Mouse (Mus musculus) liver, embryonic 14.5 days (tissue): ENCODE data around the gene Cnih2. TPM values are rescaled to one million over a fixed set of nuclear protein-coding genes. Genes with fewer than 3 reads are reported as not detected.

Experiments
- ATAC-seq: fragments of 200-750 bp; cut with Nextera tagmentation; 2 replicates; pipeline ENCODE4 v1.8.0; 2017; ENCODE audit warnings: moderate number of reproducible peaks, mild to moderate bottlenecking, moderate library complexity; ENCODE audit not compliant: insufficient read depth
- DNase-seq, 3 experiments: peaks; one replicate each; pipeline ENCODE4 v3.0.0-alpha.2; 2012 to 2013; ENCODE audit warnings: low read depth in 3 of 3, low spot score in 3 of 3
- H3K27ac ChIP-seq: fragments of 300-500 bp; sonication (generic); 2 replicates; pipeline ENCODE4 v1.5.1; 2014; ENCODE audit warnings: moderate library complexity, mild to moderate bottlenecking, control low read depth, inconsistent platforms
- H3K27me3 ChIP-seq: fragments of 300-500 bp; sonication (generic); 2 replicates; pipeline ENCODE4 v1.6.1; 2014; ENCODE audit warnings: mild to moderate bottlenecking, low read length, moderate library complexity; ENCODE audit not compliant: control insufficient read depth, insufficient read depth
- H3K36me3 ChIP-seq: fragments of 300-500 bp; sonication (generic); replicated peaks from 2 replicates; pipeline ENCODE4 v1.6.1; 2014; ENCODE audit warnings: low read depth; ENCODE audit not compliant: control insufficient read depth, insufficient read depth
- H3K4me1 ChIP-seq, 2 experiments: fragments of 200-500 bp in 1 of 2; fragments of 300-500 bp in 1 of 2; sonication (generic) in 1 of 2; replicated peaks; 2 replicates each; pipeline ENCODE4 v1.6.1; 2012 to 2014; ENCODE audit warnings: antibody characterized with exemption in 1 of 2, inconsistent platforms in 1 of 2, low read length in 1 of 2; ENCODE audit not compliant: control insufficient read depth in 2 of 2, insufficient read depth in 2 of 2
- H3K4me2 ChIP-seq: fragments of 300-500 bp; sonication (generic); 2 replicates; pipeline ENCODE4 v1.6.1; 2014; ENCODE audit warnings: low read depth, mild to moderate bottlenecking, control low read depth, moderate library complexity
- H3K4me3 ChIP-seq, 2 experiments: fragments of 200-500 bp in 1 of 2; fragments of 300-500 bp in 1 of 2; sonication (generic) in 1 of 2; 2 replicates each; pipeline ENCODE4 v1.5.1; 2012 to 2014; ENCODE audit warnings: low read depth in 2 of 2, low read length in 2 of 2, mild to moderate bottlenecking in 2 of 2, control low read depth in 1 of 2, inconsistent platforms in 1 of 2, moderate library complexity in 1 of 2; ENCODE audit not compliant: insufficient read depth in 1 of 2
- H3K9ac ChIP-seq: fragments of 300-500 bp; sonication (generic); replicated peaks from 2 replicates; pipeline ENCODE4 v1.6.1; 2014; ENCODE audit warnings: mild to moderate bottlenecking, control low read depth, moderate library complexity
- H3K9me3 ChIP-seq: fragments of 300-500 bp; sonication (generic); 2 replicates; pipeline ENCODE4 v1.6.1; 2016; ENCODE audit warnings: low read length, mixed read lengths; ENCODE audit not compliant: control insufficient read depth
- CTCF ChIP-seq: IDR thresholded peaks from 2 replicates; pipeline ENCODE4 v1.5.1; 2016; ENCODE audit warnings: antibody characterized with exemption, low read depth, control low read depth
- EP300 ChIP-seq: IDR thresholded peaks from 2 replicates; pipeline ENCODE4 v1.6.1; 2016; ENCODE audit warnings: antibody characterized with exemption, low read depth
- WGBS: fragments of 180-500 bp; shearing (Covaris S2); extraction: QIAGEN DNeasy Blood & Tissue Kit; methylation state at CpG from one replicate; pipeline ENCODE4 v1.1.7; 2014; ENCODE audit not compliant: insufficient replicate concordance; 5-methylcytosine and 5-hydroxymethylcytosine counted together
- polyA plus RNA-seq, 2 experiments: library from polyadenylated mRNA; depleted of rRNA in 1 of 2; stranded (reverse) in 1 of 2; unstranded in 1 of 2; fragments of >200 nt; fragmentation: Nextera tagmentation in 1 of 2; extraction: Ambion mirVana in 1 of 2; gene quantifications; 2 replicates each; pipeline versions ENCODE4 v1.2.1 to v1.2.3; 2012 to 2014

The Cnih2 gene
- polyA plus RNA-seq, 2 experiments, result 0.50 to 0.63 TPM

DNA sequence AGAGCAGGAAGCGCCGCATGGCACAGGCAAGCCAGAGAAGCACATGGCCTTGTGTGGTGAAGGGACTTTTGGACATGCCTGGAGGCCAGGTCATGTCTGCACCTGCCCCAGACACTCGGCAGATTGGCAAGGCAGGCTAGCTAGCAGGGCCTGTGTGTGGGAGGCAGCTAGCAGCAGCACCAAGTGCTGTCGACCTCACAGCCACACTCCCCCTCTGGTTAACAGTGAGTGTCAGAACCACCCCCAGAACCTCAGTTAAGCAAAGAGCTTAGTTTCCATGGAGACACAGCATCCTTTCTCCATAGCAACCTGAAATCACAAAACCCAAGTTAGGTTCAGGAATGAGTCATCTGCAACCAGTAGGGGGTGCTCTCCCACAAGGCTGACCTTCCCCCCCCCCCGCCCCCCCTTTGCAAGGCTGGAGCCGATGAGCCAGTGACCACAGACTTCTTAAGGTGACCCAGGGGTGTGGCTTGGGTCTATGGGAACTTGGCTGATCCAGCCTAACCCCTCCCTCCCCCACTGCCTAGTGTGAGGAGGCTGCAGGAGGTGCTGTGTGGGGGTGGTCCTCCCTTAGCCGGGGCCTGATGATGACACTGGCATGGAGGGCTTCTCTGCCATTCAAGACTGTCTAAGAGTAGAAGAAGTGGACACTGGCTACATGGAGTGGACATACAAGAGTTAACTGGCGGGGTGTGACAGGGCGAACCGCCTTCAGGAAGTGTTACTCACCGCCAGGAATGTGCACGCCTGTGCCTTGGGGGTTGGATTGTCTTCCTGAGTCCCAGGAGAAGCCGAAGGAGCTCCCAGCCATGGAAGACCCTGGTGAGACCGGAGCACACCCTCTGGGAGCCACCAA, 48.0 kb downstream of the Cnih2 start, which contains the start of gene Rin1:
Rin1 (plus strand) TSS at position 435 of the 859 bp plus-strand sequence.
- TF ChIP-seq EP300 (no peak), CTCF (peak; percentile 56)
- Histone ChIP-seq H3K36me3 (no peaks in the 10 kb centered on the region), H3K9ac (no peak within 1 kb of the TSS), H3K27me3 (peaks cover 21% of the 10 kb centered on the region), H3K4me2 (peak within 1 kb of the TSS; percentile 13; the same call in 1 of the 2 replicates), H3K27ac (no peak within 1 kb of the TSS), H3K4me3 (no peak within 1 kb of the TSS), H3K4me1 (no peaks in the 10 kb centered on the region), H3K9me3 (no peaks in the 10 kb centered on the region)
- DNase-seq, result no peak
- no peak for ATAC-seq
- WGBS, result 19% methylated on average over 14 of the region's 14 CpGs

DNA sequence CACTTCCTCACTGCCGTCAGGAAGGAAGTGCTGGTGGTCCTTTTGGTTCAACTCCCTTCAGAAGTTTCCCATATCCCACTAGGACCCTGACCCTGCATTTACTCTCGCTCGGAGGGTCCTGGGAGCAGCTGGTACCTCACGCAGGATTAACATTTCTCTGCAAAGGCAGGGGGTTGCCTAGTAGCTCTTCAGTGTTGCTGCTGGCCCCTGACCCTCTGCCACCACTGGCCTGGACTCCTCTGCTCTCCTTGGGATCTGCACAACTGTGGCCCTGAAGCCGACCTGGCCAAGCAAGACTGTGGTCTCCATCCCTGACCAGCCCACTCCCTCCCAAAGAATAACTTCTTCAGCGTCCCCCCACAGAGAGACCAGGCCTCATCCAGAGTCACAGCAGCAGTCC, 49.0 kb downstream of the Cnih2 start:
- H3K27ac ChIP-seq, result no peak overlapping the region
- H3K4me2 ChIP-seq, result no peak overlapping the region
- no peak overlapping the region for H3K4me3 ChIP-seq
- H3K9me3 ChIP-seq, result no peaks in the 10 kb centered on the region
- H3K27me3 ChIP-seq, result peaks cover 21% of the 10 kb centered on the region
- no peaks in the 10 kb centered on the region for H3K4me1 ChIP-seq
- no peak for TF ChIP-seq EP300
- TF ChIP-seq CTCF, result no peak
- H3K9ac ChIP-seq, result no peak overlapping the region
- no peaks in the 10 kb centered on the region for H3K36me3 ChIP-seq
- ATAC-seq, result no peak
- no peak for DNase-seq
- WGBS, result 65% methylated on average over 6 of the region's 6 CpGs

GRCm38 (mm10) chr19:5048138-5049056, 49.9 kb downstream of the Cnih2 start:
- Histone ChIP-seq H3K4me1 (no peaks in the 10 kb centered on the region), H3K27me3 (peaks cover 19% of the 10 kb centered on the region), H3K9me3 (no peaks in the 10 kb centered on the region), H3K4me3 (no peak overlapping the region), H3K9ac (no peak overlapping the region), H3K27ac (no peak overlapping the region), H3K4me2 (no peak overlapping the region), H3K36me3 (no peaks in the 10 kb centered on the region)
- ATAC-seq, result no peak
- WGBS, result 81% methylated on average over 14 of the region's 14 CpGs
- TF ChIP-seq CTCF, result no peak
- no peak for TF ChIP-seq EP300
- no peak for DNase-seq

- WGBS, result 66% methylated on average over 4 of the region's 4 CpGs
- Histone ChIP-seq H3K9ac (no peak overlapping the region), H3K27ac (no peak overlapping the region), H3K36me3 (no peaks in the 10 kb centered on the region), H3K27me3 (no peaks in the 10 kb centered on the region; the same call in 1 of the 2 replicates), H3K4me2 (no peak overlapping the region), H3K4me3 (no peak overlapping the region), H3K4me1 (peaks cover 3 to 5% of the 10 kb centered on the region in 2 experiments), H3K9me3 (no peaks in the 10 kb centered on the region)
- TF ChIP-seq EP300, result no peak
- TF ChIP-seq CTCF, result no peak
- DNase-seq (no peak), ATAC-seq (no peak)
Observed at GRCm38 (mm10) chr19:5045531-5045930, 52.8 kb downstream of the Cnih2 start.

Other genes starting within 250 kb of the Cnih2 start
- gene Ctsf, start 243.4 kb downstream of the Cnih2 start, polyA plus RNA-seq (2012; rRNA removed), result 18.5 and 20.8 TPM in 2 replicates
- 30.6 and 32.8 TPM in 2 replicates for gene Ctsf, start 243.4 kb downstream of the Cnih2 start, polyA plus RNA-seq (2014; fragmentation: Nextera tagmentation; extraction: Ambion mirVana)
- 0.18 and 0.33 TPM in 2 replicates for gene Actn3, start 220.6 kb downstream of the Cnih2 start, polyA plus RNA-seq (2012; rRNA removed)
- 0.28 TPM in 2 replicates for gene Actn3, start 220.6 kb downstream of the Cnih2 start, polyA plus RNA-seq (2014; fragmentation: Nextera tagmentation; extraction: Ambion mirVana)
- 16.5 and 17.2 TPM in 2 replicates for gene Zdhhc24, start 219.9 kb downstream of the Cnih2 start, polyA plus RNA-seq (2012; rRNA removed)
- gene Zdhhc24, start 219.9 kb downstream of the Cnih2 start, polyA plus RNA-seq (2014; fragmentation: Nextera tagmentation; extraction: Ambion mirVana), result 6.8 and 6.9 TPM in 2 replicates
- 1.2 TPM in 2 replicates for gene Bbs1, start 191.9 kb downstream of the Cnih2 start, polyA plus RNA-seq (2012; rRNA removed)
- gene Bbs1, start 191.9 kb downstream of the Cnih2 start, polyA plus RNA-seq (2014; fragmentation: Nextera tagmentation; extraction: Ambion mirVana), result 0.27 and 0.82 TPM in 2 replicates
- 22.4 and 28.0 TPM in 2 replicates for gene Dpp3, start 170.2 kb downstream of the Cnih2 start, polyA plus RNA-seq (2012; rRNA removed)
- 37.0 and 39.9 TPM in 2 replicates for gene Dpp3, start 170.2 kb downstream of the Cnih2 start, polyA plus RNA-seq (2014; fragmentation: Nextera tagmentation; extraction: Ambion mirVana)
- 0.03 and 0.06 TPM in 2 replicates for gene Peli3, start 155.4 kb downstream of the Cnih2 start, polyA plus RNA-seq (2012; rRNA removed)
- gene Peli3, start 155.4 kb downstream of the Cnih2 start, polyA plus RNA-seq (2014; fragmentation: Nextera tagmentation; extraction: Ambion mirVana), result 0.24 TPM in 1 of 2 replicates, not detected in the other
- 17.8 and 31.8 TPM in 2 replicates for gene Mrpl11, start 136.4 kb downstream of the Cnih2 start, polyA plus RNA-seq (2012; rRNA removed)
- 64.7 and 66.2 TPM in 2 replicates for gene Mrpl11, start 136.4 kb downstream of the Cnih2 start, polyA plus RNA-seq (2014; fragmentation: Nextera tagmentation; extraction: Ambion mirVana)
- 0.11 and 0.12 TPM in 2 replicates for gene Npas4, start 108.2 kb downstream of the Cnih2 start, polyA plus RNA-seq (2012; rRNA removed)
- not detected in 2 replicates for gene Npas4, start 108.2 kb downstream of the Cnih2 start, polyA plus RNA-seq (2014; fragmentation: Nextera tagmentation; extraction: Ambion mirVana)
- 2.5 and 3.8 TPM in 2 replicates for gene Slc29a2, start 74.7 kb downstream of the Cnih2 start, polyA plus RNA-seq (2012; rRNA removed)
- gene Slc29a2, start 74.7 kb downstream of the Cnih2 start, polyA plus RNA-seq (2014; fragmentation: Nextera tagmentation; extraction: Ambion mirVana), result 0.76 and 0.96 TPM in 2 replicates
- gene B4gat1, start 59.7 kb downstream of the Cnih2 start, polyA plus RNA-seq (2012; rRNA removed), result 3.4 and 4.2 TPM in 2 replicates
- 6.5 TPM in 2 replicates for gene B4gat1, start 59.7 kb downstream of the Cnih2 start, polyA plus RNA-seq (2014; fragmentation: Nextera tagmentation; extraction: Ambion mirVana)
- 0.19 and 0.29 TPM in 2 replicates for gene AC124502.3, start 59.6 kb downstream of the Cnih2 start, polyA plus RNA-seq (2012; rRNA removed)
- gene AC124502.3, start 59.6 kb downstream of the Cnih2 start, polyA plus RNA-seq (2014; fragmentation: Nextera tagmentation; extraction: Ambion mirVana), result 0.13 and 0.59 TPM in 2 replicates
- 17.3 and 19.9 TPM in 2 replicates for gene Brms1, start 57.2 kb downstream of the Cnih2 start, polyA plus RNA-seq (2012; rRNA removed)
- 24.5 and 26.4 TPM in 2 replicates for gene Brms1, start 57.2 kb downstream of the Cnih2 start, polyA plus RNA-seq (2014; fragmentation: Nextera tagmentation; extraction: Ambion mirVana)
- gene Rin1, start 48.0 kb downstream of the Cnih2 start, polyA plus RNA-seq (2012; rRNA removed), result 0.42 and 0.54 TPM in 2 replicates
- 0.13 and 0.28 TPM in 2 replicates for gene Rin1, start 48.0 kb downstream of the Cnih2 start, polyA plus RNA-seq (2014; fragmentation: Nextera tagmentation; extraction: Ambion mirVana)
- 1.7 and 2.0 TPM in 2 replicates for gene Cd248, start 30.4 kb downstream of the Cnih2 start, polyA plus RNA-seq (2012; rRNA removed)
- gene Cd248, start 30.4 kb downstream of the Cnih2 start, polyA plus RNA-seq (2014; fragmentation: Nextera tagmentation; extraction: Ambion mirVana), result 2.8 and 3.4 TPM in 2 replicates
- 0.18 and 0.21 TPM in 2 replicates for gene Tmem151a, start 13.0 kb downstream of the Cnih2 start, polyA plus RNA-seq (2012; rRNA removed)
- gene Tmem151a, start 13.0 kb downstream of the Cnih2 start, polyA plus RNA-seq (2014; fragmentation: Nextera tagmentation; extraction: Ambion mirVana), result 0.25 and 0.28 TPM in 2 replicates
- 34.7 and 37.0 TPM in 2 replicates for gene Yif1a, start 10.0 kb downstream of the Cnih2 start, polyA plus RNA-seq (2012; rRNA removed)
- 58.6 and 60.0 TPM in 2 replicates for gene Yif1a, start 10.0 kb downstream of the Cnih2 start, polyA plus RNA-seq (2014; fragmentation: Nextera tagmentation; extraction: Ambion mirVana)
- 50.6 and 58.8 TPM in 2 replicates for gene Rab1b, start 8.6 kb upstream of the Cnih2 start, polyA plus RNA-seq (2012; rRNA removed)
- gene Rab1b, start 8.6 kb upstream of the Cnih2 start, polyA plus RNA-seq (2014; fragmentation: Nextera tagmentation; extraction: Ambion mirVana), result 76.2 and 84.8 TPM in 2 replicates
- 2.3 and 3.5 TPM in 2 replicates for gene Klc2, start 20.0 kb upstream of the Cnih2 start, polyA plus RNA-seq (2012; rRNA removed)
- 1.3 and 1.6 TPM in 2 replicates for gene Klc2, start 20.0 kb upstream of the Cnih2 start, polyA plus RNA-seq (2014; fragmentation: Nextera tagmentation; extraction: Ambion mirVana)
- gene Pacs1, start 174.6 kb upstream of the Cnih2 start, polyA plus RNA-seq (2012; rRNA removed), result 8.3 and 10.5 TPM in 2 replicates
- 8.2 and 9.9 TPM in 2 replicates for gene Pacs1, start 174.6 kb upstream of the Cnih2 start, polyA plus RNA-seq (2014; fragmentation: Nextera tagmentation; extraction: Ambion mirVana)
- gene Sf3b2, start 196.9 kb upstream of the Cnih2 start, polyA plus RNA-seq (2012; rRNA removed), result 45.0 and 52.5 TPM in 2 replicates
- gene Sf3b2, start 196.9 kb upstream of the Cnih2 start, polyA plus RNA-seq (2014; fragmentation: Nextera tagmentation; extraction: Ambion mirVana), result 98.4 and 116 TPM in 2 replicates
- 0.03 and 0.08 TPM in 2 replicates for gene Gal3st3, start 199.8 kb upstream of the Cnih2 start, polyA plus RNA-seq (2012; rRNA removed)
- 0.04 TPM in 1 of 2 replicates, not detected in the other for gene Gal3st3, start 199.8 kb upstream of the Cnih2 start, polyA plus RNA-seq (2014; fragmentation: Nextera tagmentation; extraction: Ambion mirVana)
- not detected in 2 replicates for gene Catsper1, start 237.2 kb upstream of the Cnih2 start, polyA plus RNA-seq (2012; rRNA removed)
- gene Catsper1, start 237.2 kb upstream of the Cnih2 start, polyA plus RNA-seq (2014; fragmentation: Nextera tagmentation; extraction: Ambion mirVana), result not detected in 2 replicates